Comparison of ENCODE assay signal across 14 mouse cellular contexts in the genomic region with DNA sequence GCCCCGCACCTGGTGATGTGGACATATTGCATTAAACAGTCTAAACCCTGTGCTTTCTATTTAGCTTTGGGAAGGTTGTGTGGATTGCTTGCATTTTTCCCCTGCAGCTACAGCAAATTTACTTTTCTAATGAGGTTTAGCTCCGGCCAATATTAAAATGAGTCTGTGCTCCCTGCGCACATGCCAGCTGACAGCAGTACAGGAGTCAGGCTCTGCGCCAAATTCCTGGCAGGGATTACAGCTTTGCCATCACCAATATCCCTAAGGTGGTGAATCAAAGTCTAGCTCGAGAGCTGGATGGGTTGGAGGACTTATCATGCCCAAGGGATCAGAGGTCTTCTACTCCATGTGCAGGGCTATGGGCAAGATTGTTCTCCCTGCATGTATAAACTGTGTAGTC. TPM values are rescaled to one million over a fixed set of nuclear protein-coding genes. Genes with fewer than 3 reads are reported as not detected.
A peak's percentile ranks its signal among the peaks of the same experiment; 100 is the strongest.
DNase-seq lines count a peak whose midpoint lies in the region; ATAC-seq lines count a peak whose summit lies in the region.
"Had no signal": no experiment of that assay in that cellular context is flagged by ENCODE, and none has a peak within 500 bp of the region (broad histone marks: within the 10 kb centered on the region; RNA-seq: fewer than 3 reads in every experiment).

No protein-coding gene starts in this region.

- peaks cover 5% of the 10 kb centered on the region for H3K27me3 ChIP-seq in hindbrain, embryonic 12.5 days
- H3K27me3 ChIP-seq in hindbrain, embryonic 11.5 days (ENCODE audit: control insufficient read depth, insufficient read depth, low read length) = peaks cover 4% of the 10 kb centered on the region; the same call in 1 of the 2 replicates
- H3K27me3 ChIP-seq in midbrain, embryonic 13.5 days = peaks cover 1% of the 10 kb centered on the region; the same call in 1 of the 2 replicates
- peaks cover 3% of the 10 kb centered on the region; the same call in 1 of the 2 replicates for H3K27me3 ChIP-seq in midbrain, embryonic 11.5 days (ENCODE audit: control insufficient read depth, insufficient read depth, low read length)
- H3K27me3 ChIP-seq in forebrain, embryonic 16.5 days (replicated peaks; ENCODE audit: control insufficient read depth, insufficient read depth, low read length) = no peaks in the 10 kb centered on the region
- H3K27me3 ChIP-seq in neural tube, embryonic 14.5 days (ENCODE audit: control insufficient read depth, insufficient read depth, low read length) = no peaks in the 10 kb centered on the region

- no peak overlapping the region for H3K27ac ChIP-seq in hindbrain, embryonic 12.5 days
- no peak overlapping the region for H3K27ac ChIP-seq in hindbrain, embryonic 11.5 days (ENCODE audit: low read depth, low read length)
- no peak overlapping the region; the same call in 1 of the 2 replicates for H3K27ac ChIP-seq in midbrain, embryonic 13.5 days
- H3K27ac ChIP-seq in midbrain, embryonic 11.5 days (ENCODE audit: low read depth, low read length) = no peak overlapping the region
- H3K27ac ChIP-seq in forebrain, embryonic 16.5 days (ENCODE audit: low read length) = no peak overlapping the region
- no peak overlapping the region for H3K27ac ChIP-seq in neural tube, embryonic 14.5 days (ENCODE audit: low read depth, low read length)

- H3K9me3 ChIP-seq in hindbrain, embryonic 12.5 days (replicated peaks) = no peaks in the 10 kb centered on the region
- no peaks in the 10 kb centered on the region for H3K9me3 ChIP-seq in hindbrain, embryonic 11.5 days (ENCODE audit: control insufficient read depth, low read length)
- no peaks in the 10 kb centered on the region for H3K9me3 ChIP-seq in midbrain, embryonic 13.5 days
- no peaks in the 10 kb centered on the region for H3K9me3 ChIP-seq in midbrain, embryonic 11.5 days (ENCODE audit: control insufficient read depth, low read length)
- no peaks in the 10 kb centered on the region for H3K9me3 ChIP-seq in forebrain, embryonic 16.5 days (ENCODE audit: control insufficient read depth, low read length)
- no peaks in the 10 kb centered on the region for H3K9me3 ChIP-seq in neural tube, embryonic 14.5 days (ENCODE audit: control insufficient read depth, low read length)

- DNase-seq in hindbrain, embryonic 11.5 days (ENCODE audit: low spot score) = no peak
- no peak for DNase-seq in midbrain, embryonic 11.5 days (ENCODE audit: low spot score, missing footprints)
- no peak for DNase-seq in lung, postnatal 4 days
- DNase-seq in frontal cortex, postnatal 25 days (ENCODE audit: low spot score in 2 of 2) = no peak
- DNase-seq: heart, adult 18-20 months; heart, postnatal 14 days; lung, adult 2 months; right cerebral cortex, postnatal 25 days; thymus, postnatal 14 days had no signal

- H3K4me1 ChIP-seq in hindbrain, embryonic 12.5 days = peaks cover 21% of the 10 kb centered on the region
- H3K4me1 ChIP-seq in hindbrain, embryonic 11.5 days (replicated peaks; ENCODE audit: control insufficient read depth, insufficient read depth, low read length) = no peaks in the 10 kb centered on the region
- H3K4me1 ChIP-seq in midbrain, embryonic 13.5 days (replicated peaks) = peaks cover 43% of the 10 kb centered on the region
- H3K4me1 ChIP-seq in midbrain, embryonic 11.5 days (ENCODE audit: control insufficient read depth, insufficient read depth, low read length) = no peaks in the 10 kb centered on the region; the same call in none of the 2 replicates
- peaks cover 41% of the 10 kb centered on the region for H3K4me1 ChIP-seq in forebrain, embryonic 16.5 days (replicated peaks; ENCODE audit: control insufficient read depth, insufficient read depth, low read length)
- H3K4me1 ChIP-seq in neural tube, embryonic 14.5 days (ENCODE audit: control insufficient read depth, insufficient read depth, low read length) = peaks cover 23% of the 10 kb centered on the region

- no peak for ATAC-seq in hindbrain, embryonic 12.5 days (ENCODE audit: low FRiP score)
- ATAC-seq in hindbrain, embryonic 11.5 days (ENCODE audit: low FRiP score) = no peak
- no peak for ATAC-seq in midbrain, embryonic 13.5 days
- no peak for ATAC-seq in midbrain, embryonic 11.5 days (ENCODE audit: low FRiP score)
- ATAC-seq in forebrain, embryonic 16.5 days = no peak
- no peak for ATAC-seq in neural tube, embryonic 14.5 days (ENCODE audit: low read depth)

- no peaks in the 10 kb centered on the region for H3K36me3 ChIP-seq in hindbrain, embryonic 12.5 days
- H3K36me3 ChIP-seq in hindbrain, embryonic 11.5 days (ENCODE audit: control insufficient read depth, insufficient read depth, low read length) = no peaks in the 10 kb centered on the region
- no peaks in the 10 kb centered on the region for H3K36me3 ChIP-seq in midbrain, embryonic 13.5 days
- H3K36me3 ChIP-seq in midbrain, embryonic 11.5 days (ENCODE audit: control insufficient read depth, insufficient read depth, low read length) = no peaks in the 10 kb centered on the region
- H3K36me3 ChIP-seq in forebrain, embryonic 16.5 days (ENCODE audit: control insufficient read depth, insufficient read depth) = no peaks in the 10 kb centered on the region
- no peaks in the 10 kb centered on the region for H3K36me3 ChIP-seq in neural tube, embryonic 14.5 days (ENCODE audit: control insufficient read depth, insufficient read depth, low read length)

- 0 out of 2 replicates have a peak overlapping the region, but pooled peaks have one; percentile 23 for H3K9ac ChIP-seq in hindbrain, embryonic 12.5 days
- no peak overlapping the region for H3K9ac ChIP-seq in hindbrain, embryonic 11.5 days (ENCODE audit: low read depth, low read length)
- H3K9ac ChIP-seq in midbrain, embryonic 13.5 days (replicated peaks) = 0 out of 2 replicates have a peak overlapping the region, but pooled peaks have one; percentile 29
- no peak overlapping the region for H3K9ac ChIP-seq in midbrain, embryonic 11.5 days (ENCODE audit: low read length)
- H3K9ac ChIP-seq in forebrain, embryonic 16.5 days (replicated peaks; ENCODE audit: low read depth, low read length) = no peak overlapping the region
- H3K9ac ChIP-seq in neural tube, embryonic 14.5 days (replicated peaks; ENCODE audit: low read depth, low read length) = no peak overlapping the region

- peak overlapping the region; percentile 11; the same call in 1 of the 2 replicates for H3K4me2 ChIP-seq in hindbrain, embryonic 12.5 days (replicated peaks)
- H3K4me2 ChIP-seq in hindbrain, embryonic 11.5 days (replicated peaks; ENCODE audit: low read depth, low read length) = no peak overlapping the region
- H3K4me2 ChIP-seq in midbrain, embryonic 13.5 days (replicated peaks) = peak overlapping the region; percentile 79
- H3K4me2 ChIP-seq in midbrain, embryonic 11.5 days = no peak overlapping the region
- peak overlapping the region; percentile 86 for H3K4me2 ChIP-seq in forebrain, embryonic 16.5 days (ENCODE audit: low read length)
- peak overlapping the region; percentile 81 for H3K4me2 ChIP-seq in neural tube, embryonic 14.5 days (ENCODE audit: low read depth, low read length)

- 73% methylated on average over 5 of the region's 5 CpGs for WGBS in hindbrain, embryonic 12.5 days
- WGBS in hindbrain, embryonic 11.5 days = 81% methylated on average over 5 of the region's 5 CpGs
- 49% methylated on average over 5 of the region's 5 CpGs for WGBS in midbrain, embryonic 13.5 days
- 79% methylated on average over 5 of the region's 5 CpGs for WGBS in midbrain, embryonic 11.5 days
- 20% methylated on average over 5 of the region's 5 CpGs for WGBS in forebrain, embryonic 16.5 days
- WGBS in neural tube, embryonic 14.5 days = 33% methylated on average over 5 of the region's 5 CpGs

- H3K4me3 ChIP-seq in hindbrain, embryonic 12.5 days = no peak overlapping the region
- no peak overlapping the region for H3K4me3 ChIP-seq in hindbrain, embryonic 11.5 days (ENCODE audit: low read depth, low read length)
- peak overlapping the region; percentile 12; the same call in 1 of the 2 replicates for H3K4me3 ChIP-seq in midbrain, embryonic 13.5 days (replicated peaks)
- no peak overlapping the region for H3K4me3 ChIP-seq in midbrain, embryonic 11.5 days (ENCODE audit: low read depth, low read length)
- peak overlapping the region; percentile 16 for H3K4me3 ChIP-seq in forebrain, embryonic 16.5 days (replicated peaks; ENCODE audit: low read length)
- H3K4me3 ChIP-seq in neural tube, embryonic 14.5 days (ENCODE audit: low read depth, low read length) = peak overlapping the region; percentile 6; the same call in 1 of the 2 replicates

RNA-seq across cellular contexts. Expression of a gene that starts 3.6 kb away (rescaled TPM):
- polyA plus RNA-seq in hindbrain, embryonic 12.5 days (2016; fragmentation: Nextera tagmentation; extraction: Ambion mirVana) = 16.0 and 17.0 TPM in 2 replicates
- 7.3 and 8.6 TPM in 2 replicates for polyA plus RNA-seq in hindbrain, embryonic 11.5 days (2014; fragmentation: Nextera tagmentation; extraction: Ambion mirVana)
- polyA plus RNA-seq in midbrain, embryonic 13.5 days (2015; fragmentation: Nextera tagmentation; extraction: Ambion mirVana) = 20.1 and 26.2 TPM in 2 replicates
- polyA plus RNA-seq in midbrain, embryonic 11.5 days (2014; fragmentation: Nextera tagmentation; extraction: Ambion mirVana) = 4.7 and 5.7 TPM in 2 replicates
- polyA plus RNA-seq in forebrain, embryonic 16.5 days (2015; fragmentation: Nextera tagmentation; extraction: Ambion mirVana) = 45.4 and 48.1 TPM in 2 replicates
- polyA plus RNA-seq in neural tube, embryonic 14.5 days (2014; fragmentation: Nextera tagmentation; extraction: Ambion mirVana) = 51.9 and 63.4 TPM in 2 replicates
- polyA plus RNA-seq: C2C12 had no signal

Comparison
In these comparisons a context has a peak if more than half of its experiments do, and no peak if none do; other contexts are left out.
1. H3K4me2 ChIP-seq: peak in hindbrain, embryonic 12.5 days (single experiment), midbrain, embryonic 13.5 days (single experiment), forebrain, embryonic 16.5 days (single experiment) and neural tube, embryonic 14.5 days (single experiment); none in hindbrain, embryonic 11.5 days (single experiment) and midbrain, embryonic 11.5 days (single experiment).
2. H3K4me3 ChIP-seq: peak in midbrain, embryonic 13.5 days (single experiment), forebrain, embryonic 16.5 days (single experiment) and neural tube, embryonic 14.5 days (single experiment); none in hindbrain, embryonic 12.5 days (single experiment), hindbrain, embryonic 11.5 days (single experiment) and midbrain, embryonic 11.5 days (single experiment).
3. H3K9ac ChIP-seq: peak in hindbrain, embryonic 12.5 days (single experiment) and midbrain, embryonic 13.5 days (single experiment); none in hindbrain, embryonic 11.5 days (single experiment), midbrain, embryonic 11.5 days (single experiment), forebrain, embryonic 16.5 days (single experiment) and neural tube, embryonic 14.5 days (single experiment).